Mouse (Mus musculus) megakaryocyte, embryonic 14.5 days (primary cell): ENCODE measurements around the gene Gnao1.

Source experiments
- FLI1 ChIP-seq: IDR thresholded peaks from 2 replicates; pipeline ENCODE4 v1.6.1; 2012; ENCODE audit warnings: low read length, inconsistent platforms, mixed read lengths
- GATA1 ChIP-seq: IDR thresholded peaks from 3 replicates; pipeline ENCODE4 v1.6.1; 2012; ENCODE audit warnings: mixed read lengths, low read length, inconsistent platforms, borderline replicate concordance

DNA sequence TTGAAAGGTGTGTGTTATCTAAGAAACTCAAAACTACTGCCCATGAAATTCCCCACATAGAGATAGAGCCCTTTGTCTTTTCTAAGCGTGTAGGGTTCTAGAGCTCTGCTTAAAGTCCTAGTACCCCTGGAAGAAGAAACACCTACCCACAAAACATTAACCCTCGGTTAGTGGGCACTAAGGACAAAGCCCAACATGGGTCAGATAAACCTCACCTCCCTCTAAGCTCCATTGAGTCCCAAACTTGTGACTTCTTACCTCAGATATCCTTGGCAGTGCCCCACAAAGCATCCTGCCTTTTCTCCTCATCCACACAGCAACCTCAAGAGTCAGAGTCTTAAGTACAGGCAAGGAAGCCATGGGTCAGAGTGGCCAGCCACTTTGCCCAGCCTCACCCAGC lies 108.8 kb downstream of the Gnao1 start:
- TF ChIP-seq GATA1 (no peak), FLI1 (no peak)
